Mouse (Mus musculus) layer of hippocampus, postnatal 36 days (tissue): ENCODE results near the gene Mrpl32. TPM values are rescaled to one million over a fixed set of nuclear protein-coding genes. Genes with fewer than 3 reads are reported as not detected.

Experiments used
- DNase-seq, 2 experiments: peaks; one replicate each; pipeline ENCODE4 v3.0.0; 2022
- total RNA-seq, 2 experiments: library from RNA; stranded (reverse); gene quantifications; 2 replicates each; pipeline ENCODE4 v1.2.3; 2021

Gene Mrpl32
- 10 to 100 TPM; 27.6 to 35.0 TPM for total RNA-seq

- DNase-seq: peak; percentile 98
Observed at GRCm38 (mm10) chr13:14612926-14613529, at the start of gene Mrpl32, which contains the start of gene Psma2. Mrpl32 (minus strand) TSS chr13:14613165. Psma2 (plus strand) TSS chr13:14613240.

GRCm38 (mm10) chr13:14649301-14649700 lies 36.3 kb upstream of the Mrpl32 start:
- DNase-seq: no peak

GRCm38 (mm10) chr13:14639998-14640397 lies 27.0 kb upstream of the Mrpl32 start:
- no peak for DNase-seq

- DNase-seq: peak; percentile 93 to 94
Observed at GRCm38 (mm10) chr13:14629726-14630641, 17.0 kb upstream of the Mrpl32 start, which contains the start of gene AW209491. AW209491 (plus strand) TSS chr13:14630154.

DNA sequence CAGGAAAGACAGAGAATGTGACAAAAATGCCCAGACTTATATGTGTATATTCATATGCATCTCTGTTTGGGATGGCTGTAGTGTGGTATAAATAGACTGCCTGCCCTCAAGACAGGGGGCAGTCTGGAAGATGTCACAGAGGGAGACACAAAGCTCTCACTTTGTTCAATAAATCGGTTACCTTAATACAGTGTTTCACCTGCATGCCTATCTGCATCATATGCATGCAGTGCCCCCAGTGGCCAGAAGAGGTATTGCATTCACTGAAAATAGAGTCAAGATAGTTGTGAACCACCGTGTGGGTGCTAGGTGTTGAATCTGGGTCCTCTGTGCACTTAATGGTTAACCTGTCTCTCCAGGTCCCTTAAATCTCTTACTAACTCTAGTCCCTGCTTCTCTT lies 5.8 kb upstream of the Mrpl32 start:
- DNase-seq: peak in 1 of 2 experiments; percentile 34

DNA sequence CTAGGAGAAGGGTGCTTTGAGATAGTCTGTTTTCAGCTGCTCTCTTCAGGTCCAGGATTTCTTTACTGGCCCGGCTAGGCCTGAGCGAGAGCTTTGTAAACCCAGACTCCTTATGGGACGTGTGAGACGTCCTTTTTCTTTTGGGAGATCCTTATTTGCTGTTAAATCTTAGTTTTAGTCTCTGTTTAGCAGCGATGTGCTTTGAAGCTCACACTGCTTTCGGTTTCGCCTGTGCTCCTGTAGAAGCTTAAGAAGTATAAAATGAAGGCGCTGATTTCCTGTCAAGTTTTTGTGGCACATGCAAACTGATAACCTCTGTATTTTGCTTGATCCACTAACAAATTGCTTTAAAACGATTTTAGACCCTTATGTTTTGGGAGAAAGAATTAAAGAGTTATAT lies 588 bp upstream of the Mrpl32 start:
- no peak for DNase-seq

- no peak for DNase-seq
Observed at GRCm38 (mm10) chr13:14612463-14612862, 502 bp downstream of the Mrpl32 start.

- DNase-seq: no peak
Observed at GRCm38 (mm10) chr13:14607616-14608015, 5.3 kb downstream of the Mrpl32 start.

DNA sequence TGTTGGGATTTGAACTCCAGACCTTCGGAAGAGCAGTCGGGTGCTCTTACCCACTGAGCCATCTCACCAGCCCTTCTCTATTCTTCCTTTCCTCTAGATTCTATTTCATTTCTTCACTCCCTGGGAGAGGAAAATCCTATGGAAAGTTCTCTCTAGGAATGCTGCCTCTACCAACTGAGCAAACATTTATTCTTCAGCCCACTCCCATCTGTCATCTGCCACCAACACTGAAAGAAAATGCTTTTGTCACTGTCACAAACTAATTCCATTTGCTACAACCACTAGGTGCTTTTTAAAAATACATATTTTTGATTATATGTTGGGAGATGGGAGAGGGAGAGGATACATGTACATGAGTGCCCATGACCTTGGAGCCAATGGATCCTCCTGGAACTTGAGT lies 10.2 kb downstream of the Mrpl32 start:
- DNase-seq: peak; percentile 11 to 24

GRCm38 (mm10) chr13:14580392-14580791 lies 32.6 kb downstream of the Mrpl32 start:
- no peak for DNase-seq

DNA sequence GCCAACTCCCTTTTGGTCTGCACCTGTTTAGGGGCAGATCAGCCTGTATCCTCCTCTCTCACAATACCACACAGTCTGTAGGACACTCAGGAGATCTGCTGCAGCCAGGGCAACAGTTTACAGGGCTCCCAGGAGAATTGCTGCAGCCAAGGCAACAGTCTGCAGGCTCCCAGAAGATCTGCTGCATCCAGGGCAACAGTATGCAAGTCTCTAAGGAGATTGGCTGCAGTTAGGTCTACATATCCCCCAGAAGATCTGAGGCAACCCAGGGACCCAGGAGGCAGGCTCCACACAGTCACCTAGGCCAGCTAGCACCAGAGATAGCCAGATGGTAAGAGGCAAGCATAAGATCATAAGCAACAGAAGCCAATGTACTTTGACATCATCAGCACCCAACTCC lies 38.8 kb downstream of the Mrpl32 start:
- DNase-seq: no peak

DNA sequence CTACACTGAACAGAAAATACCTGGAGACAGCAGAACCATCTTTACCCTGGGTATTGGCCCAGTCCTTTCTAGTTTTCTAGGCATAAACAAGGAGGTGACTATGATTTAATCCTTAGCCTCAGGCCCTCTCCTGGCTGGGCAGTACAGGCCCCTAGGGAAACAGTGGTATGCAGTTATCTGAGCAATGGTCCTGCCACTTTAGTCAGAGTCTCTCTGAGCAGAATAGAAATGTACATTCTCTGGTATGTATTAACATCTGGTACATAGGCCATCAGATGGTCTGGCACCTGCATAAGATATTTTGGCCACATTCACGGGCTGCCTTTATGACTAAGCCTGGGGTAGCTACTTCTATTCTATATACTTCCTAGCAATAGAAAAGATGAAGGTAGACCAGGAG lies 51.6 kb downstream of the Mrpl32 start:
- DNase-seq: no peak

Other genes starting within 250 kb of the Mrpl32 start
- gene Hecw1, start 89.9 kb downstream of the Mrpl32 start, total RNA-seq: 10 to 100 TPM; 61.4 to 63.8 TPM
- 10 to 100 TPM; 63.1 to 66.8 TPM for gene Psma2, start 75 bp upstream of the Mrpl32 start, total RNA-seq
- gene AW209491, start 17.0 kb upstream of the Mrpl32 start, total RNA-seq: 10 to 100 TPM; 20.6 to 21.4 TPM